Mouse (Mus musculus) left cerebral cortex, postnatal 25 days (tissue): Measurements from ENCODE around the gene Atp1a1. TPM values are rescaled to one million over a fixed set of nuclear protein-coding genes. Genes with fewer than 3 reads are reported as not detected.

Experiments
- DNase-seq, 2 experiments: peaks; one replicate each; pipeline ENCODE4 v3.0.0; 2022; ENCODE audit warnings: low spot score in 2 of 2, mixed read lengths in 1 of 2
- intact Hi-C: fragments of 180-260 bp; cut with DNase I; formaldehyde crosslinking; loops from one replicate; pipeline ENCODE4 v1.15.1; 2025
- total RNA-seq, 2 experiments: library from RNA; stranded (reverse); gene quantifications; 2 replicates each; pipeline ENCODE4 v1.2.3; 2021

Gene Atp1a1
- total RNA-seq, 2 experiments from 2014 or later, result 1,156 to 1,300 TPM

DNA sequence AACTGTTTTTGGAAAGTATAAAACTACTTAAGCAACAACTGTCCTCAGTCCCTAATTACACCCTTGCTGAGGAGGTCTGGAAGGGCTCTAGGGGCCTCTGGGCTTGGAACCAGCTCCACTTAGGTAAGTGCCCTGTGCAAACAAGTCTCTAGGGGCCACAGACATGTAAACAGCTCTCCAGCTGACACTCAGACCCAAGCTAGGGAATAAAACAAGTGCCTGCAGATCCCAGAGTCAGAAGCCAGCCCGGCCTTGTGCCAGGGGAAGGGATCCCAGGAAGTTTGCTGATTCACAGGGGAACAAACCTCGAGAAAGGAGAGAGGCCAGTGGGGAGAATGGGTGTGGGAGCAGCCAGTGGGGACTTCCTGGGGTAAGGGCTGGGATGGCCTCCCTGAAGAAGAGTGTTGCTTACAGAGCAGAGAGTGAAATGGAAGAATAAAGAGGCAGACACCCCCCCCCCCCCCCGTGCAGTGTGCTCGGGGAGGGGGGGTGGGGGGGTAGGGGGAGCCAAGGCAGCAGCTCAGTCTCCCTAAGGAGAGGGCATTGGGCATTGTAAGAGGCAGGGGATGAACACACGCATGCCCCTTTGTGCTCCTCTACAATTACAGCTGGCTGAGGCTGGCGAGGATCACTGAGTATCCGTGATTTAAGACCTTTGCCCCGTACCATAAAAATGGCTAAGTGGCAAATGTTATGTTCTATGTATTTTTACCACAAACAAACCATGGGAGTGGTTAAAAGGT lies 76.2 kb downstream of the Atp1a1 start:
- no peak for DNase-seq
- intact Hi-C loops, result no loop called here

DNA sequence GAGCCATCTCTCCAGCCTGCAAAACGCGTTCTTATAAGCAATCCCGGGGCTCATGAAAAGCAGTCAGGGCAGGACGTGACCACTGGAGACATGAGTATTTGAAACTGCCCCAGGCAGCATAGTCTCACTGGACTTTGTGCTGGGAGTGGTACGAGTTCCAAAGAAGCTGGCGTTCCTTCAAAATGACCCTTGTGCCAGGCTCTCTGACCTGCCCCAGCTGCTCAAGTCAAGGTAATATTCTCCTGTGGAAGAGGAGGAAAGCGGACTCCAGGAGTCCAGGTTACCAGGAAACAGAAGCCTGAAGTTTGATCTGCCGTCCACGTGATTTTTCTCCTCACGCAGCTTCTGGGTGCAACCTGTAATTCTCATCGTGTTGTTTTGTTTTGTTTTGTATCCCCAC lies 77.9 kb downstream of the Atp1a1 start:
- no peak for DNase-seq
- intact Hi-C loops, result no loop called here

Other genes starting within 250 kb of the Atp1a1 start
- 10 to 100 TPM; 21.4 to 22.0 TPM for gene Igsf3, start 227.6 kb downstream of the Atp1a1 start, total RNA-seq
- under 1 TPM; 0.44 to 0.50 TPM for gene Mab21l3, start 244.3 kb upstream of the Atp1a1 start, total RNA-seq